Mouse (Mus musculus): ENCODE results near the gene Tnfsf9.

DNA sequence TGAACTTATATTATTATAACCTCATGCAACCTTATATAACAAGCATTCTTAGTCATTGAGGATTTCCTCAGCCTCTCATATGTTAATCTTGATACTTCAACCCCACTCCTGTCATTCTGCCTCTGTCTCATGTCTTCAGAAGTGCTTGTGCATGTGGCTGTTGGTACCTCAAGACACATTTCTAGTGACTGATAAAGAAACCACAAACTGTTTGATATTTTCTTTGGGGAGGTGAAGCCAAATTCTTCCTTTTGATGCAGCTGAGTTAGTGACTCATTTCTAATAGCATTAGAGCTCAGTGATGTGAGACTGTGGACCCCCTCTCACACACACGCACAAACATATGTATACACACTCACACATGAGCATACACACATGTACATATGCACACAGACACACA lies 26.7 kb downstream of the Tnfsf9 start:
- TF ChIP-seq CEBPB (IDR thresholded peaks at IDR 0.05; ENCODE audit: low read depth) (no peak), CTCF (IDR thresholded peaks at IDR 0.05; ENCODE audit: control insufficient read depth, insufficient read depth, insufficient read length) (no peak), MAX (IDR thresholded peaks at IDR 0.05) (no peak), USF1 (IDR thresholded peaks at IDR 0.05; ENCODE audit: low read depth) (no peak)
